Mouse (Mus musculus) skeletal muscle tissue, adult 2 months (tissue): ENCODE results near the gene Pabpc5.

Experiments
- DNase-seq: peaks from one replicate; pipeline ENCODE4 v3.0.0-alpha.2; 2012; ENCODE audit warnings: low read depth, low spot score

Pabpc5 gene

DNA sequence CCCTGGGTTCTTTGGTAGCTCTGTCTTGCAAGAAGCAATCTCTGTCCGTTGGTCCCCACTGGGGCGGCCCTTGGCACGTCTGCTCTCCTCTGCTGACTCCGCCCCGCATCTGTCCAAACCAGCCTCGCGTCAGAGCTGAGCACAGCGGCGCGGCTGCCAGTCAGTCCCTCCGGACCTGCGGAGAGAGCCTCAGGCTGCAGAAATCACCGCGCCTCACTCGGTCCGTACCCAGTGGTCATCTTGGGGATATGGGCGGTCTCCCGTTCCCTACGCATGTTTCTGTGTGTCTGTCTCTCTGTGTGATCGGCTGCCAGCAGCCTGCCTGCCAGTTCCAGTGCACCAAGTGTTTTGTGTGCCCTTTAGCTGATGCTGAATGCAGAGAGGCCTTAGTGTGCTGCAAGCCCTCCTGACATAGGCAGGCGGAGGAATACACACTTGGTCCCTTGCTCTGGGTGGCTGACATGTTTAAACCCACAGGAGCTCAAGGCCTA, at the start of gene Pabpc5:
Gene Pabpc5 (plus strand): TSS at position 116 of the 491 bp plus-strand sequence.
- peak; percentile 40 for DNase-seq

DNA sequence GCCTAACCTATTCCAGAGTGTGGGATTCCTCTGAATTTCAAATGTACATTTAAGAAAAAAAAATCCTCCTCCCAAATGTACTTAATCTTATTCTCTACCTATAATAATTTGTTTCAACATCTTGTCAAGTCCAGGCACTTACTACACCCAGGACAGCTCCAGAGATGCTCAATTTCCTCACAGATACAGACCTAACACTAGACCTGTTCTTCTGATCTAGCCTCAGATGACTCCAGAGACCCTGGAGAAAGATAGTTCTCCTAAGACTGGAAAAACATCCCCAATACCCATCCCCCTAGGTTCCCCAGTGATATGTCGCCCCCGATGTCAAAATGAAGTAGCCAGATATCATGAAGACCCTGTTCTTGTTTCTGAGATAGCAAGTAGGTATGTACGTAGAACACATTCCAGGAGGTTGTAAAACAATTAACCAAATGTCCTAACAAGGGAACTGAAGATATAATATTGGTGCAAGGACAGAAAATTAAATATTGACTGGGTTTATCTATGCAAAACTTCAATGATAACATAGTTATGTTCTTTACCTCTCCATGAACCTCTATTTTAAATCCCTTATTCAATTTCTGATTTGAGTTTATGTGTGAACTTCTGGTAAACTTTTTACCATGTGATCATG, 39.9 kb upstream of the Pabpc5 start:
- no peak for DNase-seq

DNA sequence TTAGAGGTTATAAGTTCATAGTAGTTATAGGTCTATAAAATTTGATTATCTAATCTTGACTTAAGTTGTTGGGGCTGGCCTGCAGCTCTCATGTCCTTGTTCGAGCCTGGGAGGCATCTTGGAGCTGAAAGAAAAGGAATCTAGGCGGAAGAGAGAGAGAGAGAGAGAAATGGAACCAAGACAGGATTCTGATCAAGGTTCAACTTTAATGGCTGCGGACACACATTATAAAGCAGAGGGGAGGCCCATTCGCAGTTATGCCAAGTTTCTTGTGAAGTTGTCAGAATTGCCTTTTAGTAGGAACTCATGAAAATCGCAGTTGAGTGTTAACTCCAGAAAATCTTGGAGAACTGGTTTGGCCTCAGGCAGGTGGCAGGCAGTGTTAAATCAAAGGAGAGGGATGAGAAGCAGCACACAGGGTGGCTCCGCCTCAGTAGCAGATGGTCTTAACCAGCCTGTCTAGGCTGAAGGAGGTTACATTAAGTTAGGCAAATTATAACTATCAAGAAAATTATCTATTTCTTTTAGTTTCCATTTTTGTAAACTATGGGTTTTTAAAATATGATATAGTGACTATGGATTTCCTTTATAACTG, 38.6 kb upstream of the Pabpc5 start:
- DNase-seq: no peak

- DNase-seq: no peak
Observed at GRCm38 (mm10) chrX:119927852-119928251, 856 bp downstream of the Pabpc5 start.
